Mouse (Mus musculus) duodenum, adult 2 months (tissue): ENCODE data around the gene Nenf. TPM values are rescaled to one million over a fixed set of nuclear protein-coding genes. Genes with fewer than 3 reads are reported as not detected.

Experiments
- polyA plus RNA-seq: library from polyadenylated mRNA; depleted of rRNA; stranded (reverse); fragments of >200 nt; gene quantifications from 2 replicates; pipeline ENCODE4 v1.2.3, GENCODE M21; 2012; ENCODE audit warnings: low replicate concordance; rRNA removed

The Nenf gene
- 59.8 and 81.5 TPM in 2 replicates for polyA plus RNA-seq

GRCm38 (mm10) chr1:191317591-191318196 is at the start of gene Nenf:
Nenf (minus strand) TSS chr1:191318194.

DNA sequence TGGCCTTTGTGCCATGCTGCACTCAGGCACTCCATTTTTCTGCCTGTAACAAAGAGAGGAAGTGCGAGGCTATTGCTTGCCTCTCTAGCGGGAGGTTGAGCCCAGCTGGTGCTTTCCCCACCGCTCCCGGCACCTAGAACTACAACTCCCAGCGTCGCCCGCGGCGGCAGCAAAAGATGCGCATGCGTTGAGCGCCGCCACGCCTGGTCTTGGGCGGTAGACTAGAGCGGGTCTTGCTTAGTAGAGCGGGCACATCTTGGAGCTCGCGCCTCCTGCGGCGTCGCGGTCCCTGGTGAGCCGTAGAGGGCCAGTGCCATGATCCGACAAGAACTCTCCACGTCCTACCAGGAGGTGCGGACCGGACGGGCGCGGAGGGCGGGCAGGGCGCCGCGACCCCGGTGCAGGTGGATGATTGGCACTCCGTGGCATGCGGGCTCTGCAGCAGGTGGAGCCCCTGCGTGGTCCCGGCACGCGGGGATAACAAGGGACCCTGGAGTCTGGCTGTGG is 7.8 kb upstream of the Nenf start, which contains the start of gene Tmem206:
Gene Tmem206 (plus strand): TSS at position 187 of the 507 bp plus-strand sequence.

Other genes starting within 250 kb of the Nenf start
- 5.3 and 12.7 TPM in 2 replicates for gene Batf3, start 220.3 kb downstream of the Nenf start, polyA plus RNA-seq
- not detected in 2 replicates for gene Fam71a, start 153.4 kb downstream of the Nenf start, polyA plus RNA-seq
- gene Atf3, start 100.2 kb downstream of the Nenf start, polyA plus RNA-seq: 3.1 and 28.7 TPM in 2 replicates
- 0.95 and 2.3 TPM in 2 replicates for gene Tmem206, start 7.7 kb upstream of the Nenf start, polyA plus RNA-seq
- 29.4 and 45.7 TPM in 2 replicates for gene Ppp2r5a, start 85.1 kb upstream of the Nenf start, polyA plus RNA-seq